Mouse (Mus musculus) embryonic facial prominence, embryonic 10.5 days (tissue): ENCODE results near the gene Galnt18. TPM values are rescaled to one million over a fixed set of nuclear protein-coding genes. Genes with fewer than 3 reads are reported as not detected.
A peak's percentile ranks its signal among the peaks of the same experiment; 100 is the strongest.

ENCODE experiments used
- DNase-seq: peaks from one replicate; pipeline ENCODE4 v3.0.0-alpha.2; 2017; ENCODE audit warnings: low spot score
- H3K27ac ChIP-seq: fragments of 300-500 bp; sonication (generic); replicated peaks from 2 replicates; pipeline ENCODE4 v1.5.1; 2016; ENCODE audit warnings: mild to moderate bottlenecking
- H3K27me3 ChIP-seq: fragments of 300-500 bp; sonication (generic); replicated peaks from 2 replicates; pipeline ENCODE4 v1.6.1; 2016; ENCODE audit warnings: low read depth, mild to moderate bottlenecking; ENCODE audit not compliant: poor library complexity, severe bottlenecking
- H3K36me3 ChIP-seq: fragments of 300-500 bp; sonication (generic); replicated peaks from 2 replicates; pipeline ENCODE4 v1.6.1; 2016; ENCODE audit warnings: mild to moderate bottlenecking, moderate library complexity
- H3K4me1 ChIP-seq: fragments of 300-500 bp; sonication (generic); 2 replicates; pipeline ENCODE4 v1.6.1; 2016
- H3K4me3 ChIP-seq: fragments of 300-500 bp; sonication (generic); 2 replicates; pipeline ENCODE4 v1.5.1; 2016; ENCODE audit warnings: mild to moderate bottlenecking, moderate library complexity
- H3K9me3 ChIP-seq: fragments of 300-500 bp; sonication (generic); 2 replicates; pipeline ENCODE4 v1.6.1; 2016; ENCODE audit warnings: mild to moderate bottlenecking
- WGBS: fragments of 180-500 bp; shearing (Covaris S2); methylation state at CpG from one replicate; pipeline ENCODE4 v1.1.7; 2016; 5-methylcytosine and 5-hydroxymethylcytosine counted together
- polyA plus RNA-seq: library from polyadenylated mRNA; unstranded; fragments of >200 nt; fragmentation: Nextera tagmentation; extraction: Ambion mirVana; gene quantifications from 2 replicates; pipeline ENCODE4 v1.2.1, GENCODE M21; 2016

Gene Galnt18
- polyA plus RNA-seq, 1 experiment from 2014 or later, result 9.9 TPM

DNA sequence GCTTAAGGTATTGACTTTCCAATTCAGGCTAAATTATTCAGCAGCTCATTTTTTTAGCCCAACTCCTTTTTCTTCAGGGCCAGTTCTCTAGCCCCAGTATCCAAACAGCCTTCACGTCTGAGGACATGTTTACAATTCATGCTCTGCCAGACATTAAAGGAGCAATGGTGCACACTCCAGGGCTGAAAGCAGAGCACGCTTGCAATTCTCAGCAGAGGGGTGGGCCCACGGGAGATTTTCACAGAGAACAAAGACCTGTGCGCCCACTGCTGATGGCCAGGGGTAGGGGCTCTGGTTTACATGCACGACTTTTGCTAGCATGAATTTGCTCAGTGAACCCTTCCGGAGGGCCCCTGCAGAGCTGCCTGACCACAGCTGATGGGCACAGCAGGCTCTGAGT lies 11.6 kb upstream of the Galnt18 start:
- H3K27ac ChIP-seq, result no peak overlapping the region; the same call in 1 of the 2 replicates

DNA sequence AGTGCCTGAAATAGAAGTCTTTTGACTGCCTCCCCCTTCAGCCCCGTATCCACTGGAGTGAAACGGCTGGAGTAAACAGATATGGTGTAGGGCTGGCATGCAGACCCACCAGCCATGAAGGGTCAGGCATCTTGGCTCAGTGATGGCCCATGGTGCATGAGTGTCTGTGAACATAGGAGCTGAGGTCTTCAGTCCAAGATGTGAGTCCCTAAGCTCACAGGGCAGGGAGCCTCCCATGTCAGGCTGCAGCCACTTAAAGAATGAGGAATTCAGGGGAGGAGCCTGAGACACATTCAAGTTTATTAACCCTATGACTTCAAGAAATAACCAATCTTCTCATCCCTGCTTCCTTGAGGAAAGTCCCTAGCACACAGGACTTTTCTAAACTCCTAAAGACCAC lies 8.1 kb upstream of the Galnt18 start:
- Histone ChIP-seq H3K9me3 (no peaks in the 10 kb centered on the region), H3K4me1 (peaks cover 14% of the 10 kb centered on the region), H3K4me3 (no peak overlapping the region), H3K27ac (no peak overlapping the region), H3K36me3 (no peaks in the 10 kb centered on the region), H3K27me3 (no peaks in the 10 kb centered on the region)
- DNase-seq, result no peak
- 80% methylated on average over 2 of the region's 2 CpGs for WGBS

More for the DNA sequence above, 11.6 kb upstream of the Galnt18 start:
- Histone ChIP-seq H3K4me3 (no peak overlapping the region), H3K9me3 (no peaks in the 10 kb centered on the region), H3K27me3 (no peaks in the 10 kb centered on the region), H3K4me1 (peaks cover 14% of the 10 kb centered on the region), H3K36me3 (no peaks in the 10 kb centered on the region)
- WGBS, result 59% methylated on average over 6 of the region's 6 CpGs
- DNase-seq, result no peak

DNA sequence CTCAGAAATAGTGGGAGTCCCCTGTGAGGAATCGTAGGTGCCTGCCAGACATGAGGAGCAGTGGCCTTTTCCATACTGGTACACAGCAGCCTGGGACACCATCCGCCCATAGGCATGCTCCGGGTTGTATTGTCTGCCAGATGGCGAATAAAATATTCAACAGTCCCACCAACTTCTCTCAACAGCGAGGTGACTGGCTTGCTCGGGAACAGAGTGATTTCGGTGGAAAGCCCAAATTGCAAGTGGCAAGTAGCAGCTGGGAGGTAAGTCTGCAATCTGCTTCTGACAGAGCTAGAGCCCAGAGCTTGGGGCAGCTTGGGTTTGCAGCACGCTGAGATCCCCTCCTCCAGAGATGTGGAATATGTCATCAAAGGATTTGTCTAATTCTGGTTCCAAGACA lies 5.7 kb upstream of the Galnt18 start:
- no peak for DNase-seq
- no peak overlapping the region for H3K4me3 ChIP-seq
- no peaks in the 10 kb centered on the region for H3K9me3 ChIP-seq
- H3K36me3 ChIP-seq, result no peaks in the 10 kb centered on the region
- no peak overlapping the region for H3K27ac ChIP-seq
- peaks cover 14% of the 10 kb centered on the region for H3K27me3 ChIP-seq
- H3K4me1 ChIP-seq, result 0 out of 2 replicates have a peak, but pooled peaks cover 4% of the 10 kb centered on the region
- 87% methylated on average over 8 of the region's 8 CpGs for WGBS

DNA sequence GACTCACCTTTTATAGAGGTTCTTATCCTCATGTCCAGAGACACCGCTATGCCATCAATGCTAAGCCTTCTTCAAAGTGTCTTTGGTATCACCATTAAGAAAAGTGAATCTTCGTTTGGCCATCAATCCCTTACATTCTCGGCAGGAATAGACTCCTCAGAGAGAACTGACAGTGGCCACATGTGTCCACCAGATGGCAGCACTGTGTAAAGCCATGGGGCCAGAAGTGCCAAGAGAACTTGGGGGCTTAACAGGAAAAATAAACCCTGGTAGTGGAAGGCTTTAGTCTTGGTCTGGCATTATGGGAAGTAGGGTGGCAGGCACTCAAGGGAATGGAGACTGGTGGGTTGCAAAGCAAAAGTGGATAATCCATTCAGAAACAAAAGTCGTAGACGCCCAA lies 2.3 kb upstream of the Galnt18 start:
- no peaks in the 10 kb centered on the region for H3K9me3 ChIP-seq
- H3K4me1 ChIP-seq, result peaks cover 16% of the 10 kb centered on the region
- H3K27ac ChIP-seq, result no peak overlapping the region
- peaks cover 45% of the 10 kb centered on the region for H3K27me3 ChIP-seq
- H3K4me3 ChIP-seq, result no peak overlapping the region
- DNase-seq, result peak; percentile 67
- no peaks in the 10 kb centered on the region for H3K36me3 ChIP-seq
- 55% methylated on average over 5 of the region's 5 CpGs for WGBS

DNA sequence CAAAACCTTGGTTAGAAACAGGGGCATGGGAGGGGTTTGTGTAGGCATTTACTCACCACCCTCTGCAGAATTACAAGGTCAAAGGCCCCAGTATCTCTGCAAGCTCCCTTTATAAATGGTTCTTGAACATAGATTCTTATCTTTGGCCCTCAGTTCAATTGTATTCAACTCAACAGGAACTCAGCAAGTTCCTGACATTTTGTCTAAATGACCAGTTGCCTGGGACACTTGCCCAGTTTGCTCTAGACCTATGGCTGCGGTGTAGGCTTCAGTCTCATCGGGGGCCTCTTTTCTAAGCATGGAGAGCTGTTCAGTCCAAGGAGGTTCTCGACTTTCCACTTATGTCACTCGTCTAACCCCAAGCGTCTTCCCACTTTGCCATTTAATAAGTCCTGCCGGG lies 1.5 kb upstream of the Galnt18 start:
- WGBS, result 92% methylated on average over 6 of the region's 6 CpGs
- DNase-seq, result no peak
- Histone ChIP-seq H3K4me3 (no peak overlapping the region), H3K4me1 (peaks cover 16% of the 10 kb centered on the region), H3K36me3 (no peaks in the 10 kb centered on the region), H3K9me3 (no peaks in the 10 kb centered on the region), H3K27ac (no peak overlapping the region), H3K27me3 (peaks cover 48% of the 10 kb centered on the region)

DNA sequence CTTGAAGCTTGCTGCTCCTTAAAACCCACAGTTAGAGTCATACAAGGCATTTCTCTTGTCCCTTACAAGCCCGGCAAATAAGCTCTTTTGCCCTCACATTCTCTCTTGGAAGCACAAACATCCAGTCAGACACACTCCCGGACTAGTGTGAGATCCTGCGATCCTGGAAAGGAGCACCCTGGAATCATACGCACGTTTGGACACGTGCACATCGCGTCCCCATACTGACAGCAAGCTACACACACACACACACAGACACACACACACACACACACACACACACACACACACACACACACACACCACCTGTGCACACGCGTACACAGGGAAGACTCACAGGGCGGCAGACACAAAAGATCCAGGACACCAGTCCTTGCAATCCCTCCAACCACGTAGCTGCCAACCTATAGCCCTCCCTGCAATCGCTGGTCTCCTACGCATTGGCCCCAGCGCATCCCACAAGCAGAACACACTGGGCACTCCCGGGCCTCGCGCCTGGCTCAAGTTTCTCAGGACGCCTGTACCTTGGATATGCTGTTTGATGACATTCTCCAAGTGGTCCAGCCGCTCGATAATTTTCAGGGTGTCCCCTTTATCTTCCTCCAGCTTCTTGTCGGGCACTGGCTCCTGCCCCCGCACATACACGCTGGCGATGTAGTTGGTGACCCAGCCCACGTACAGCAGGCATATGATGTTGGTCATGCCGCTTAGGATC lies 831 bp downstream of the Galnt18 start:
- 20% methylated on average over 27 of the region's 27 CpGs for WGBS
- Histone ChIP-seq H3K36me3 (no peaks in the 10 kb centered on the region), H3K27ac (peak overlapping the region; percentile 72), H3K9me3 (no peaks in the 10 kb centered on the region), H3K4me3 (peak overlapping the region; percentile 66), H3K27me3 (peaks cover 48% of the 10 kb centered on the region), H3K4me1 (peaks cover 16% of the 10 kb centered on the region)
- peak; percentile 46 for DNase-seq

DNA sequence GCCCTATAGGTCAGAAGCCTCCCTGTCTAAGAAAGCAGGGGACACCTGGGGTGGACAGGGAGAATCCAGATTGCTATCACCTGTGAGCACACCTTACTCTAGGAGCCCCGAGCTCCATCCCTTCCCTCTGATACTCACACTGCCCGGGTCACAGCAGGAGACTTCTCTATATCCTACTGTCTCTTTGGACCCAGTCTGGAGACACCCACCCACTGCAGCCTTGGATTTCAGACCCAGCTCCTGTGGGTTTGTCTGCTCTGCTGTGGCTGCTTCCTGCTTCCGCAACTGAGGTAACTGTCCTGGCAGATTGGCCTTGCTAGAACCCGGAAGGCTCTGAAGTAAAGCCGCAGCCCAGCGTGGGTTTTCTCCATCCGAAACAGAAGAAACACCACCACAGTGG lies 1.6 kb downstream of the Galnt18 start:
- peaks cover 16% of the 10 kb centered on the region for H3K4me1 ChIP-seq
- H3K27ac ChIP-seq, result no peak overlapping the region
- 77% methylated on average over 7 of the region's 7 CpGs for WGBS
- H3K27me3 ChIP-seq, result peaks cover 48% of the 10 kb centered on the region
- H3K36me3 ChIP-seq, result no peaks in the 10 kb centered on the region
- peak overlapping the region; percentile 66 for H3K4me3 ChIP-seq
- no peak for DNase-seq
- no peaks in the 10 kb centered on the region for H3K9me3 ChIP-seq

DNA sequence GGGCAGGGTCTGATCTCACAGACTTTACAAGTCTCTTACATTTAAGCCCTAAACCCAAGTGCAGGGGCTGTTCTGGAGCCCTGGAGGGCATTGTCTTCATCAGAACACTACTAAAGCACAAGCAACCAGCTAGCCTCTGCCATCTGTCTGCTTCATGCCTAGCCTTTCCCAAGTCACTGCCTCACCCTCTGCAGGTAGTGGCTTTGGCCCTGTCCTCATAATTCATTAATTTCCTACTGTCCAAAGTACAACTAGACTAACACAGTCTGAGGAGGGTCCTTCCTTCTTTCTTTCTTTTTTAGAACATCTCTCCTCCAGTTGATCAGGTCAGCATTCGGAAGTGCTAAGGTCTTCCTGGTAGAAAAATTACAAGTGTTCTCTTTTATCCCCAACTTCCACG lies 2.6 kb downstream of the Galnt18 start:
- Histone ChIP-seq H3K4me1 (peaks cover 16% of the 10 kb centered on the region), H3K27me3 (peaks cover 48% of the 10 kb centered on the region), H3K27ac (no peak overlapping the region), H3K36me3 (no peaks in the 10 kb centered on the region), H3K4me3 (no peak overlapping the region), H3K9me3 (no peaks in the 10 kb centered on the region)
- WGBS, result 92% methylated on average over 2 of the region's 2 CpGs
- DNase-seq, result no peak

DNA sequence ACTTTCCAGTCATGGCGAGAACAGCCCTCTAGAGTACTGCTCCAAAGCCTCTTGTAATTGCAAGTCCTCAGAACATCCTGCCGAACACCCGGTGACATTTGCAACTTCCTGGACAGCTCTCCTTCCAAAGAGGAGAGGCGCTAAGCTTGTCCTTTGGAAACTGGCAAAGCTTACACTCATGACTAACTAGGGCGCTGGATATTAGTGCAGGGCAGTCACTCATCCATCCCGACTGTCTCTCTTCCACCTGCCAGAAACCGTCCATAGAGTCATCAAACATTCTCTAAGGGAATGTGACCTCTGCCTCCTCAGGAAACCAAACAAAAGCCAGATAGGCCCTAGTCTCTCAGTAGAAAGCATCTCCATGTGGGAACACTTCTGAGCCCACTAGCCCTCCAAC lies 3.6 kb downstream of the Galnt18 start:
- H3K27me3 ChIP-seq, result peaks cover 40% of the 10 kb centered on the region
- no peak overlapping the region for H3K27ac ChIP-seq
- DNase-seq, result no peak
- H3K4me3 ChIP-seq, result no peak overlapping the region
- H3K36me3 ChIP-seq, result no peaks in the 10 kb centered on the region
- H3K4me1 ChIP-seq, result peaks cover 16% of the 10 kb centered on the region
- WGBS, result 82% methylated on average over 7 of the region's 7 CpGs
- H3K9me3 ChIP-seq, result no peaks in the 10 kb centered on the region

DNA sequence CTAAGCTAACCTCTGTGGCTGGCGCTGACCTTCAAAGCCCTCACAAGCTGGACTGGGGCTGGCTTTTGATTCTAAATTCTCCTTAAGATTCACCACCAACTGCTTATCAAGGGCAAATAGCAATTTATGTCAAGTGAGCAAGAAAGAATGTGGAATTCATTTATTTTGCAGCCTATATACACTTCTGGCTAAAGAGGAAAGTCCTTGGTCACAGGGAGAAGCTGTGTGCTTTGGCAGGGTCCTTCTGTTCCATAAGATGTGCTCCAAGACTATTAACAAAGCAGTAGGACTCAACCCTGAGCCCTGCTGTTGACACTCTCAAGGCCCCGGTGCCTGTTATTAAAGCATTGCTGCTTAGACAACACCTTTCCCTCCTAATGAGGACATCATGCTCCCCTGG lies 7.4 kb downstream of the Galnt18 start:
- H3K9me3 ChIP-seq, result no peaks in the 10 kb centered on the region
- H3K4me1 ChIP-seq, result no peaks in the 10 kb centered on the region; the same call in 1 of the 2 replicates
- 84% methylated on average over 2 of the region's 2 CpGs for WGBS
- no peaks in the 10 kb centered on the region for H3K36me3 ChIP-seq
- peaks cover 5% of the 10 kb centered on the region for H3K27me3 ChIP-seq
- H3K4me3 ChIP-seq, result no peak overlapping the region
- DNase-seq, result no peak
- no peak overlapping the region for H3K27ac ChIP-seq

DNA sequence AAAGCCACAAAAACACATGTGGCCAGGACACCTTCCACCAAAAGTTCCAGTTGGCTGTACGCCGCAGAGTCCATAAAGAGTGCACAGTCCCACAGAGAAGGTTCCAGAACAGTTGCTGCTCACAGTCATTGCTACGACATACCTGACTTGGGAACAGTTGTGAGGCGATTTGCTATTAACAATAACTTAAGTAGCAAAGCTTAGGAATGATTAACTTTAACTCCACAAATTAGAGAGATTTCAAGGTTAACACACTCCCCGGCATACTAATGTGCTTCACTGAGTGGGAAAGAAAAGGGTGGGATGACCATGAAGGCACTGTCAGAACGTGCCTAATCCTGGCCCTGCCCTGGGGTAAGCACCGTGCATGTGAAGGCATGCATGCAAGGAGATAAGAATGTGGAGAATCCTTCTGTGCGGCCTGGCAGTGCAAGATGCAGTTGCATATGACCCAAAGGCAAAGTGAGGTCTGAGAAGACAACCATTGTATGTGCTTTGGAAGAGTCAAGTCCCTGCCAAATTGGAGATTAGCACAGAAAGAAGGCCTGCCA lies 8.5 kb downstream of the Galnt18 start:
- Histone ChIP-seq H3K4me1 (no peaks in the 10 kb centered on the region; the same call in 1 of the 2 replicates), H3K27me3 (no peaks in the 10 kb centered on the region), H3K27ac (no peak overlapping the region), H3K9me3 (no peaks in the 10 kb centered on the region), H3K4me3 (no peak overlapping the region), H3K36me3 (no peaks in the 10 kb centered on the region)
- 81% methylated on average over 8 of the region's 8 CpGs for WGBS
- peak; percentile 33 for DNase-seq

DNA sequence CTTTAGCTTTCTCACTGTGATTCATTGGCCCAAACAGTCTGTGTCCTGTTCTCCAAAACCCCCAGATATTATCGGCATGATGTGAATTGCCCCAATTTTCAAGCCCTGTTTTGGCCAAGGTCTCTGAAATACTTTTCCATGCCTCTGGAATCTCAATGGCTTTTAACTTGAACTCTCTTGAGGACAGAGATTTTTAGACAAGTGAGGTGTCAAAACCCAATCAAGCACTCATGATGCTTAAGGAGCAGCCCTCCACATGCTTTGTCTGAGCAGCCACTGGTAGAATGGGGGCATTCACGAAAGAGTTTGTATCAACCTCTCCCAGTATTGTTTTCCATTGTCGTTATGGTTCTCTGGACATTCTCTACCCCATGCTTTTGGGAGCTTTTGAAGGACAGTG lies 9.2 kb downstream of the Galnt18 start:
- WGBS, result 92% methylated on average over 3 of the region's 3 CpGs
- Histone ChIP-seq H3K27me3 (no peaks in the 10 kb centered on the region), H3K4me3 (no peak overlapping the region), H3K36me3 (no peaks in the 10 kb centered on the region), H3K27ac (no peak overlapping the region), H3K9me3 (no peaks in the 10 kb centered on the region), H3K4me1 (no peaks in the 10 kb centered on the region; the same call in 1 of the 2 replicates)
- no peak for DNase-seq

DNA sequence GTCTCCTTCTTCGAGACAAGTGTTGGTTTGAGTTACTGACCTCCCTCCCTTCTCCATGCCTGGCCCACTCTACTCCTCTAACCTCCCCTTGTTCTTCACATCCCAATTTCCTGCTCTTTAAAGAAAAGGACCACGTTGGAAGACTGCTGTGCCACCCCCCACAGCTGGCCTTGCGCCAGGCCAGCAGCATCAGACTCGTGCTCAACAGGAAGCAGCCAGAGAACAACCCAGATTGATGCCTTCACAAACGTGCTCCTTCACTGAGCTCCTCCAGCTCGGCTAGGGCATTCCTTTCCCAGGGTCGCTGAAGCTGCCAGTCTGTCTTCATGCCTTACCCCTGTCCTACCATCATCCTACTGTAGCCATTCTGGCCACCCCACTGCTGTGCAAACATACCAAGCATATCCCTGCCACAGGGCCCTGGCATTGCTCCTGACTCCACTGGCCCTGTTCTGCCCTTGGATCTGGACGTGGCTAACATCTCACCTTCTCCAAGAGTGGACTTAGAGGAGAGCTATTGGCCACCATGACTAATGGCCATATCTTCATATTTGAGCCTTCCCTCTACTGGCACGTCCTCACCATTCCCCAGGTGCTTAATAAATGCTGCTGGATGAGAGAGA lies 13.5 kb downstream of the Galnt18 start:
- H3K9me3 ChIP-seq, result no peaks in the 10 kb centered on the region
- no peak overlapping the region for H3K4me3 ChIP-seq
- no peaks in the 10 kb centered on the region for H3K27me3 ChIP-seq
- H3K4me1 ChIP-seq, result no peaks in the 10 kb centered on the region
- H3K36me3 ChIP-seq, result no peaks in the 10 kb centered on the region
- H3K27ac ChIP-seq, result no peak overlapping the region
- WGBS, result 81% methylated on average over 9 of the region's 9 CpGs
- no peak for DNase-seq
